Mouse (Mus musculus): ENCODE measurements around the gene Srxn1. TPM values are rescaled to one million over a fixed set of nuclear protein-coding genes. Genes with fewer than 3 reads are reported as not detected.
A peak's percentile ranks its signal among the peaks of the same experiment; 100 is the strongest.

The Srxn1 gene
- total RNA-seq, 4 experiments from 2014 or later, result 65.7 to 77.7 (median 72.6) TPM

DNA sequence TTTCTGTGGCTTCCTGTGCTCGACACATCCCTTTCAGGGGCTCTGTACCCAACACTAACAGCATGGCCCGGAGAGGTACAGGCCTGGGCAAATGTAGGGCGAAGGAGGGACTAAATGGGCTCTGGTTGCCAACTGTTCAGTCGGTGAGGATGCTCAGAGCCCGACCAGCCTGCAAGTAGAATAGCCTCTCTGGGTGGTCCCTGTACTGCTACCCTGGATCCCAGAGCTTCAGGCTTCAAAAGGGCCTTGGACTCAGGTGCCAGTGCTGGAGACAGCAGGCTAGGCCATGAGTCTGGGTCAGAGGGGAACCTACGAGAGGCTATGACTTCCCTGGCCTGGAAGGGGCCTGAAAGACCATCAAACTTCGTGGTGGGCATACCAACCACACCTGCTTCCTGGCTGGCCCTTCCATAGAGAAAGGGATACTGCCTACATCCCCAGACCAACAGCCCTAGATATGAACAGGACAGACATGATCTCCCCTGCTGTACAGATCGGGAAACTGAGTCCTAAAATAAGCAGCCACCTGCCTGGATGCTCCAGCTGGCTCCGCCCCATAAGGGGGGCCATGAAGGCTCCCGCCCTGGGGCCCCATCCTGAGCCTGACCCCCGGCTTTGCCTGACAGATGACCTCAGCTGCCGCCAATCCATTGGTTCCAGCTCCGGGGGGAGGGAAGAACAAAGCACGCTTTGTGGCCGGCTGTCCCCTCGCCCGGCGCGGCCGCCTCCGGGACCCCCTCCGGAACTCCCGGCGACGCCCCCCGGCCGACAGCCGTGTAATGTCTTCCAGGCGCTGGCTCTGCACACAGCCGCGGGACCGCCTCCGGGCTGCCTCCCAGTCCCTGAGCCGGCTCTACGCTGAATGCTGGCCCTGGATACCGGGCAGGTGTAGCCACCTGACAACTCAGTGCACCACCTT, 9.0 kb downstream of the Srxn1 start:
- no peak for DNase-seq (ENCODE audit: low spot score in 2 of 2)

DNA sequence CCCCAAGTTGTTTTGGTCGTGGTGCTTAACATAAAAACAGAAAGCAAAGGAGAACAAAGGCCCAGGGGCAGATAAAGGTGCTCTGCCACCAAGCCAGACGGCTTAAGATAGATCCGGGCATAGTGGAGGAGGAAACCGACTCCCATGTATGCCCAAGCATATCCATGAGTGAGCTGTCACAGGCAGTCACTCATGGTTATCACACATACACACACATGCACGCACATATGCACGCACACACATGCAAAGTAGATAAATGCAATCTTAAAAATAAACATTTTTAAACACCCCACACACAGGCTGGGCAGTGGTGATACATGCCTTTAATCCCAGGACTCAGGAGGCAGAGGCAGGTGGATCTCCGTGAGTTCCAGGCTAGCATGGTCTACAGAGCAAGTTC, 12.4 kb downstream of the Srxn1 start:
- no peak for DNase-seq (ENCODE audit: low spot score in 2 of 2)

DNA sequence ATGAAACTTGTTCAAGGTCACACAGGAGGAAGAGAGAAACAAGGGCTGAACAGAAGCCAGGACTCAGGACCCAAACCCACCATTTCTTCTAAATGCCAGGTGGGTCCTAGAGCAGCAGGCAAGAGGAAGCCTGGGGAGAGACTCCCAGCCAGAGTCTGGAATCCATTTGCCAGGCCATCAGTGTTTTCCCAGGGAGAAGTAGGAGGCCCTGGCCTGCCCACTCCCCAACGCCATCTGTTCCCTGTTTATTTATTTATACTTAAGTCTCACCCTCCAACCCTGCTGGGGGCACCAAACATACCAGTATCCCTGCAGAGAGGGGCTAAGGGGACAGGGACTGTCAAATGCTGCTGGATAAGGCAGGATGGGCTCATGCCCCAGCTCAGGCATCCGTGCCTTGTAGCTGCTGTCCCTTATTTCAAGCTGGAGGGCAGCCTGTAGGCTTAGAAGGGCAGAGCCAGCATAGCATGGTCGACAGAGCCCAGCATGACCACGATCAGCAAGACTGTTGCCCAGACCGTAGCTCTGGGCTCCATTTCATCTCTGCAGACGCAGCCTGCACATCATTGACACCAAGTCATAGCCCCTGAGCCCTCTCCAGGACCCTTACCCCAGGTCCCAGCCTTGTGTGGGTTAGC, 14.0 kb downstream of the Srxn1 start:
- DNase-seq (ENCODE audit: low spot score in 2 of 2), result no peak

DNA sequence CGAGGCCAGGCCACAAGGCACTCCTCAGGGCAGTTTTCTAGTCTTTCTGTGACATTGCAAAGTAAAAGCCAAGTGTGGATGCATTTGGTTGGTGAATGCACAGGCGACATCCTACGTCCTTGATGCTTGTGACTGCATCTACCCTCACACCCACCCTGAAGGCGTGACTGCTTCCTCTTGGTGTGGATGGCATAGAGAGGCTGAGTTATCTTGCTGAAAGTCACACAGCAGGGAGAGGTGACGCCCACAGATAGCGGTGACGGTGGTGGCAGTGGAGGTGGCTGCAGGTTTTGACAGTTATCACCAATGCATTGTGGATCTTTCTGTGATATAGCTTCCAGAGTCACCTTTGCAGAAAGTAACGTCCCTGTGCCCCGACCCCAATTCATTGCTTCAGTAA, 17.6 kb downstream of the Srxn1 start:
- DNase-seq (ENCODE audit: low spot score in 2 of 2), result no peak

DNA sequence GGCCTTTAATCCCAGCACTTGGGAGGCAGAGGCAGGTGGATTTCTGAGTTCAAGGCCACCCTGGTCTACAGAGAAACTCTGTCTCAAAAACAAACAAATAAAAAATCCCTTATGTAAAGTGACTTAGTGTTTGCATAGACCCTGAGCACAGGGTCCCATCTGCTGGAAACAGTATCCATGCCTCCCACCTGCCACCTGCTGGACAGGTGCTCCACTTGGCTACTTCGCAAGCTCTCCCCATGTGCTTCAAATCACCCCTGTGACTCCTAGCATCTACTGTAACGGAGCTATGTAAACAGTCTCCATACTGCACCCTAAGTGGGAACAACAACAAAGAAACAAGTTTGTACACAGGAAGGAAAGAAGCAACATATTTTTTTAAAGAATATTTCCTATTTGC, 23.3 kb downstream of the Srxn1 start:
- no peak for DNase-seq (ENCODE audit: low spot score in 2 of 2)

DNA sequence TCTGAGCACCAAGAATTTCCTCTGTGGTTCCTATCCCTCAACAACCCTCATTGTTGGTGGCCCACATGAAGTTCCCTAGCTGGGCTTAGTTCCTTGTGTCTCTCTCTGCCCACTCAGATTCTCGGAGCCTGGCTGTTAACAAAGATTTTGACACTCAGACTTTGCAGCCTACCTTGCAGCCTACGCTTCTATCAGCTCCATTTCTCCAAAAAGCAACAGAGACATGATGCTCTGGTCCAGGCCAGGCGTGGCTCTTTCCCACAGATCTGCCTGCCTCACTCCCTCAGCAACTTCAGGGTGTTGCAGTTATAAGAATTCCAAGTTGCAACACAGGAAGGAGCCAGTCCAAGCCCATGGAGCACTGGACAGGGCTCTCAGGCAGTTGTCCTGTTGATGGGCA, 24.5 kb downstream of the Srxn1 start:
- DNase-seq (ENCODE audit: low spot score in 2 of 2), result no peak

DNA sequence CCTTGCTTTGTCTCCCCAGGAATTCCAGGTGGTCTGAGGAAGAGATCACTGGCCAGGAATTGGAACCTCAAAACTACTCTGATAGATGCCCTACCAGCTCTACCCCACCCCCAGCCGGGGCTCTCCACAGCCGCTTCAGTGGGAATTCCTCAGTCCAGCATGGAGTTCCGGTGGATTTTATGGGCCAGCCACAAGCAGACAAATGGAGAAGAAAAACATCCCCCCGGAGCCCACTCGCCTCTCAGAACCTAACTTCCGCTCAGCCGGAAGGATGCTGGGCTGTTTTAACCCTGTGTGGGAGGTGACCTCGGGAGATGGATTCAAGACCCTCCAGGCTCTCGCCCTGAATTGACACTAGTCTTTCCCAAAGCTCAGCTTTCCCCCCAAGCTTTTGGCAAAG, 26.7 kb downstream of the Srxn1 start:
- no peak for DNase-seq (ENCODE audit: low spot score in 2 of 2)

DNA sequence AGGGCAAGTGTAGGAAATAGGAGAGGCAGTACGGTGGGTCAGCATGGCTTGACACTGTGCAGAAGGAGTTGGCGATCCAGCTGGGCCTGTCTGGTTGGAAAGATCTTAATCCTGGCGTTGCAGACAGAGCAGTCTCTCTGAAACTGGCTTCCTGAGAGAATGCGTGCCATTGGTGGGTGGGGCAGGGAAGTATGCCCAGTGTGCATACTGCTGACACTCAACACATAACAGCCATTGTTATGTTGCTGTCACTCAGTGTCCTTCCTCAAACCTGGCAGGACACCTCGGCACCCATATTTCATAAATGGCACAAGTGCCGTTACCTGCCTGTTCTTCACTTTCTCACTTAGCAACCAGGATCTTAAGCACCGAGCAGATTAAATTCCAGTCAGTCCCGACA, 27.4 kb downstream of the Srxn1 start:
- DNase-seq (ENCODE audit: low spot score in 2 of 2), result no peak

DNA sequence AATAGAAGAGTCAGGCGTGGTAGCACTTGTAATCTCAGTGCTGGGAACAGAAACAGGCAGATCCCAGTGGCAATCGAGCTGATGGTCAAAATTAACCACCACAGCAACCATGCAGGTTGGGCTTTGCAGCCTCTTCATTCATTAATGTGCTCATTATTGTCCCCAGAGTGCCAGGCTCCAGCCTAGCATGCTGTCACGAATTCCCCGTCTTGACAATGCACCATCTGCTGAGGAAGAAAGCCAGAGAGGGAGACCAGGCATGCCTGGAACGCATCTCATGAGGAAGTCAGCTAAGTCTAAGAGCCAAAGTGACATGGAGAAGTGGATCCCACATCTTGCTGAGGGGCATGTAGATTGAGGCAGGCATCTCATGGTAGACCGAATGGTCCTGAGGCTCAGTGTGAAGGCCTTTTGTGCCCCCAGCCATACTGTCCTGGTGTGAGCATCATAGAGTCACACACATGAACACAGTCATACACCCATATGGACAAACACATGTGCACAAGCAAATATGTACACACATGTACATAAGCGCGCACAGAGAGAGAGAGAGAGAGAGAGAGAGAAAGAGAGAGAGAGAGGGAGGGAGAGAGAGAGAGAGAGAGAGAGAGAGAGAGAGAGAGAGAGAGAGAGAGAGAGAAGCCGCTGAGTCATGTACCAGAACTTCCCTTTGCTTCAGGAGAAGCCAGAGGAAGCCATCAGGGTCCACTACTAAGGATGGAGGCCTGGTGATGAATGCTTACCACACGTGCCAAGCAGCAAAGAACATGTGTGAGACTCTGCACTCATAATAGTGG, 34.1 kb downstream of the Srxn1 start:
- peak; percentile 40 to 62 for DNase-seq (ENCODE audit: low spot score in 2 of 2)

DNA sequence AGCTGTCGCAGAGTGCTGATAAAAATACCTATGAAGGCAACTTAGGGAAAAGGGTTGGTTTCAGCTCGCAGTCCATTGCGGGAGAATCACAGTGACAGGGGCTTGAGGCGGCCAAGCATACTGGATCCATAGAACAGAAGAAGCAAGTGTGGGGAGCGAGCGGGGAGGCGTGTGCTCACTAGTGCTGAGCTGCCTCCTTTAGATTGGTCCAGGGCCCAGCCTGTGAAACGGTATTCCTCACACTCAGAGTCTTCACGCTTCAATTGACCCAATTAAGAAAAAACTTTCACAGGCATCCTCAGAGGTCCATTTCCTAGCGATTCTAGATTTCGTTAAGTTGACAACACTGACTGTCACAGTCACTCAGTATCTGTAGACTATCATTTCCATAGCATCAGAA, 35.6 kb downstream of the Srxn1 start:
- no peak for DNase-seq (ENCODE audit: low spot score in 2 of 2)

DNA sequence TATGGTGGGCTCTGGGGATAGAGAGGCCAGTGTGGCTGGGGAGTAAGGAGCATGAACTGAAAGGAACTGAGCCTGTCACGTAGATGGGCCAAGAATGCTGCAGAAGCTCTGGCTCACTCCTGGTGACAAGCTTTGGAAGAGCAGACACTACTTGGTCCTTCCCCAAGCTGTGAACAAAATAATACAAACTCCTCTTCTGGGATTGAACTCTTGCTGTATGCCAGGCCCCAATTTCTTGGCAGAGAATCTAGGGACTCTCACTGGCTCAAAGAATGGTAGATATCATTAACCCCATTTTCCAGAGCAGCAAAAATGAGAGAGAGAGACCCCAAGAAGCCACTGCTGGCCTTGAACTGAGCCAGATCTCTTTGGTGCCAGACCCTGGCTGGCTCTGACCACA, 36.2 kb downstream of the Srxn1 start:
- DNase-seq (ENCODE audit: low spot score in 2 of 2), result no peak

DNA sequence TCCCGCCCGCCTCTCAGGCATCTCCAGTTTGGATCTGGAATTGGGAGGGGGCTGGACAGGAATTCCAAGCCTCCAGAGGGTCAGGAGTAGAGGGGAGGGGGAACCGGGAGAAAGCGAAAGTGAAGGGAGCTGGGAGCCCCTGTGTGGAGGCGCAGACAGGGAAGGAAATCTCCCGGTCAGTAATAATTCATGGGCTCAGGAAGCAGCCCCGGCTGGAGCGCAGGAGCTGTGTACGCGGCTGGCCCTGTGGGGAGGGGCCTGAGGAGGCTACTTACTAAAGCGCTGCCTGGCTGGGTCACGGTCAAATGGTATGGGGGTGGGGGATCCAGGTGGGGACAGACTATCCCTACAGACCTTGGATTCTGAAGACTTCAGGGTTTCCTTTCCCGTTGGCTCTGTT, 36.7 kb downstream of the Srxn1 start:
- DNase-seq (ENCODE audit: low spot score in 2 of 2), result no peak

DNA sequence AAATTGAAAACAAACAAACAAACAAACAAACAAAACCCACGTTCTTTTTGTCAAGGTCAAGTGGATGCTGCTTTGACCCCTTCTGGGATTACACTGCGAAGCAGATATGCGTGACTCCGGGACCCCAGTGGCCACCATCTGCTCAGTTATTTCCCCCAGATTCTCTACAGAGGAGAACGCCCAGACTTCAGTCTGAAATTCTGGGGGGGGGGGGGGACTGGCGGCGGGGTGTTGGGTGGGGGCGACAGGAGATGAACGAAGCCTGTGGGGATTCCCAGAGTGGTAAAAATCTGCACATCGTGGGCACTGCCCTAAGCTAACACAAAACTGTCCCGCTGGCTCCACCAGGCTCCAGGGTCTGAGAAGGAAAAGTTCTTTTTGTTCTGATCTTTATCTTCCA, 37.3 kb downstream of the Srxn1 start:
- DNase-seq (ENCODE audit: low spot score in 2 of 2), result no peak

DNA sequence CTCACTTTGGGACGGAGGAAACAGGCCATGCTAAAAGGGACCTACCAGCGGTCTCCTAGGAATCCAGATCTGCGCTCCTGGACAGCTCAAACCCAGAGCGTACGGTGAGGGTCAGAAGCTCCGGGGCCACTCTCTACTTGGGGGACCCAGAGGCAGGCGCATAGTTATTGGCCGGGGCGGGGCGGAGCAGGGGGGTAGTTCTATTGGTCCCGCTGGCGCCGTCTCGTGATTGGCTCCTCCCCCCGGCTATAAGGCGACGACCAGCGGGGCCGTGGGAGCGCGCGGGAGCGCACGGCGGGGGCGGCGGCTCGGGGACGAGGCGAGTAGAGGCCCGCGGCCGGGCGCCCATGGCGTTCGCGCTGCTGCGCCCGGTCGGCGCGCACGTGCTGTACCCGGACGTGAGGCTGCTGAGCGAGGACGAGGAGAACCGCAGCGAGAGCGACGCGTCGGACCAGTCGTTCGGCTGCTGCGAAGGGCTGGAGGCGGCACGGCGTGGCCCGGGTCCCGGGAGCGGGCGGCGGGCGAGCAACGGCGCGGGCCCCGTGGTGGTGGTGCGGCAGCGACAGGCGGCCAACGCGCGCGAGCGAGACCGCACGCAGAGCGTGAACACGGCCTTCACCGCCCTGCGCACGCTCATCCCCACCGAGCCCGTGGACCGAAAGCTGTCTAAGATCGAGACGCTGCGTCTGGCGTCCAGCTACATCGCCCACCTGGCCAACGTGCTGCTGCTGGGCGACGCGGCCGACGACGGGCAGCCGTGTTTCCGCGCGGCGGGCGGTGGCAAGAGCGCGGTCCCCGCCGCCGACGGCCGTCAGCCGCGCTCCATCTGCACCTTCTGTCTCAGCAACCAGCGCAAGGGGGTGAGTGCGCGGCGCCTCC, 38.2 kb downstream of the Srxn1 start, which contains the start of gene Tcf15:
Gene Tcf15, plus strand, starts transcription at position 283 of the 879 bp plus-strand sequence.
- no peak for DNase-seq (ENCODE audit: low spot score in 2 of 2)

DNA sequence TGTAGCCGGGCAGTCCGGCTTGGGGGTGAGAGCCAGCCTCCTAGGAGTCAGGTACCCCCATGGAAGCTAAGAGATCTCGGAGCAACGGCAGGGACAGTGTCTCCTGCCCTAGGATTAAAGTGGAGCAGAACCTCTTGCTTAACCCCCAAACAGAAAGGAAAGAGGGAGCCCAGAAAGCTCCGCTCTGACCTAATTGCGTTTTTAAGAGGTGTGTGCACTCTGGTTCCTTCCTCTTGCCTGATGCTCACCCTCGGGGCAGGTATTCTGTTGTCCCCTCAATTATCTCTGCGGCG, 38.8 kb downstream of the Srxn1 start:
- no peak for DNase-seq (ENCODE audit: low spot score in 2 of 2)

DNA sequence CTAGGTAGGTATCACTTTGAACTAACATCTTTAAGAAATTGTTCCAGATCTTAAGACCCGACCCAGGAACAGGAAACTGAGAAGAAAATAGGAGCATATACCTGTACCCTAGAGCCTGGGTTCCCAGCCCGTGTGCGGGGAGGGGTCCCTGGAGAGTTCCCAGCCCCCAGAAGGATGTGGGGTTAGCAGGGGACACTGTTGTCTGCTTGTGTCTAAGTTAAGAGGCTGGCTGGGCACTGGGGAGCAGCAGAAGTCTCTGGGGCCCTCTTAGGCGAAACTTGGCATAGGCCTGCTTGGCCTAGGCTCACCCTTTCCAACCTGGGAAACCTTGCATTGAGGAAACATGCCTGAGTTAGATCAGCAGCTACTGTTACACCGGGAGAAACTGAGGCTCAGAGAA, 39.2 kb downstream of the Srxn1 start:
- DNase-seq (ENCODE audit: low spot score in 2 of 2), result no peak

DNA sequence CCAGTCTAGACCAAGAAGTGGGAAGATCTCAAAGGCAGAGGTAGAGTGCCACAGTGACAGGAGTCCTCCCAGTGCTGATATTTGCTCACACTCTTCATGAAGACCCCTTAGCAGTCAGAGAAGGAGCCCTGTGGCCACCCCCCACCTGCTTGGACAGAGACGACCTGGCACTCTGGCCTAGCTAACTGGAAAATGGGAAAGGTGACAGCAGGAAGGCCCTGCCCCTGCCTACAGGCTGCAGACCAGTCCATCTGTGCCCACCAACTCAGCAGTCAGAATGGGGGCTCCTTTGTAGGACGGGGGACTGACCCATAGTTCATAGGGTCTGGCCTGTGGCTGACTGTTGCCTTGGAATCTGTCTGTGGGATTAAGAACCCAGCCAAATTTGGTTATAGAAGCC, 40.4 kb downstream of the Srxn1 start:
- DNase-seq (ENCODE audit: low spot score in 2 of 2), result no peak

DNA sequence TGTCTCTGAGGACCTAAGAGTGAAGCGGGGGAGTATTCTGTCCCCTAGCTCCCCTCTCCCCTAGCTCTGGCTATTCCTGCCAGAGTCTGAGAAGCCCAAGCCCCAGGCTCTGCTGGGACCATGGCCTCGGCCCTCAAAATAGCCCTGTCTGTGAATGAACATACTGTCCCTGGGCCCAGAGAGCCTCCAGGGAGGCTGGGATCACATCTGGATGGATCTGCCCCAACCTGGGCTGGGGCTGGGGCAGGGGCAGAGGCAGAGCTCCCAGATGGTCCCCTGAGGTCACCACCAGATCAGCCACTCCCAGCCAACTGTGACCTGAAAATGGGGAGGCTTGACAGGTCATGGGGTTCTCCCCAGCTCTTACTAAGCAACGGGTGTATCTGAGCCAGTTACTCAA, 41.8 kb downstream of the Srxn1 start:
- no peak for DNase-seq (ENCODE audit: low spot score in 2 of 2)

DNA sequence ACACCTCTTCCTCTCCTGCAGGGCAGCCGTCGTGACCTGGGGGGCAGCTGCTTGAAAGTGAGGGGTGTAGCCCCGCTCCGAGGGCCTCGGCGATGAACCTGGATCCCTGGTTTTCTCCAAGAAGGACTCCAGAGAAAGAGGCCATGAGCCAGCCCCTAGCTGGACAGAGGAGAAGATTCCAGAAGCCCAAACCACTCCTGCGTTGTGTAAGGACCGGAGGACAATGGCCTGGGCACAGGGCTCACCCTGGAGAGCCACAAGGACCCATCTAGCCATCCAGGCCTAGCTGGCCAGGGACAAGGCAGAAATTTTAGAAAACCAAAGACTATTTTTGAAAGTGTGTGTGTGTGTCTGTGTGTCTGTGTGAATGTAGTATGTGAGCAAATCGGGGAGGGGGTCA, 43.4 kb downstream of the Srxn1 start:
- DNase-seq (ENCODE audit: low spot score in 2 of 2), result no peak

DNA sequence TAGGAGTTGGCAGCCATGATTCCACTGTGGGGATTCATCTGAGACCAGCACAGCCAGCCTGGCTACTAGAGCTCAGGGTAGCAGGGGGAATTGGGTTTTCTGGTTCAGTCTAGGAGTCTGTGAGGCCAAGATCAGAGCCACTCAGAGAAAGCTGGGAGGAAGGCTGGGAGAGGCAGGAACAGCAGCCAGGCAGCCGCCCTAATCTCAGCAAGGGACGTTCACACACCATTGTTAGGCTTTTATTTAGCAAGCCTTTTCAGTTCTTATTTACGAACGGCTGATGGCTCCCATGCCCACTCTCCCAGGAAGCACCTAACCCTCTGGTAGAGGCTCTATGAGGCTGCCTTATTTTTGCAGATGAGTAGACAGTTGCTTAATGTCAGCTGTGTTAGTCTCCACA, 44.6 kb downstream of the Srxn1 start:
- no peak for DNase-seq (ENCODE audit: low spot score in 2 of 2)

DNA sequence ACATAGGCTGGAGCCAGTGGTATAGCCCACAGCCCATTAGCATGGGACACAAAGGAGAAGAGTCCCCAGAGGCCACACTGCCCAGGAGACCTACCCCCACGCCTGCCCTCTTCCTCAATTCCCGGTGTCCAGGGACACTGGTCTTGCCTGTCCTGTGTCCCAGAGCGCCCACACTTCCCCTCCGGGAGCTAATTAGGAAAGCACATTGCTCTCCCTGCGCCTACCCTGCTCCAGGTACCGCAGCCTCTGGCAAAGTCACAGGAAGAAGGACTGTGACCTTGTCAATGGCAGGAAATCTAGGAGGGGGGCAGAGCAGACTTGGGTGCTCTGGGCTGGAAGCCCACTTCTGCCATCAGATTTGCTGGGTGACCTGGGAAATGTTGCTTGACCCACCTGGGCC, 45.1 kb downstream of the Srxn1 start:
- DNase-seq (ENCODE audit: low spot score in 2 of 2), result no peak

Data from layer of hippocampus, adult 8-10 months (tissue).